Mouse (Mus musculus) forebrain, embryonic 11.5 days (tissue): ENCODE results near the gene Grpel1. TPM values are rescaled to one million over a fixed set of nuclear protein-coding genes. Genes with fewer than 3 reads are reported as not detected.

Experiments used
- polyA plus RNA-seq: library from polyadenylated mRNA; unstranded; fragments of >200 nt; fragmentation: Nextera tagmentation; extraction: Ambion mirVana; gene quantifications from 2 replicates; pipeline ENCODE4 v1.2.1, GENCODE M21; 2014

Gene Grpel1
- polyA plus RNA-seq, 1 experiment from 2014 or later: 51.7 TPM

Other genes with a start within 250 kb of the Grpel1 start
- 6.4 and 7.8 TPM in 2 replicates for gene Sorcs2, start 66.9 kb upstream of the Grpel1 start, polyA plus RNA-seq
- 3.2 and 3.5 TPM in 2 replicates for gene Tada2b, start 19.3 kb downstream of the Grpel1 start, polyA plus RNA-seq
- gene Ccdc96, start 19.6 kb downstream of the Grpel1 start, polyA plus RNA-seq: 3.9 and 4.2 TPM in 2 replicates
- gene Tbc1d14, start 128.3 kb downstream of the Grpel1 start, polyA plus RNA-seq: 48.3 and 50.8 TPM in 2 replicates
- gene D5Ertd579e, start 231.0 kb downstream of the Grpel1 start, polyA plus RNA-seq: 39.9 and 41.9 TPM in 2 replicates